Mouse (Mus musculus) megakaryocyte, embryonic 14.5 days (primary cell): ENCODE measurements around the gene Myh1.

Experiments used
- FLI1 ChIP-seq: IDR thresholded peaks from 2 replicates; pipeline ENCODE4 v1.6.1; 2012; ENCODE audit warnings: low read length, inconsistent platforms, mixed read lengths
- GATA1 ChIP-seq: IDR thresholded peaks from 3 replicates; pipeline ENCODE4 v1.6.1; 2012; ENCODE audit warnings: mixed read lengths, low read length, inconsistent platforms, borderline replicate concordance

GRCm38 (mm10) chr11:67204766-67205165 lies 4.9 kb downstream of the Myh1 start:
- no peak for TF ChIP-seq GATA1
- no peak for TF ChIP-seq FLI1
